Mouse (Mus musculus): ENCODE data around the gene Pmepa1. TPM values are rescaled to one million over a fixed set of nuclear protein-coding genes. Genes with fewer than 3 reads are reported as not detected.

Gene Pmepa1
- total RNA-seq, 2 experiments from 2014 or later: 53.4 to 58.5 TPM

DNA sequence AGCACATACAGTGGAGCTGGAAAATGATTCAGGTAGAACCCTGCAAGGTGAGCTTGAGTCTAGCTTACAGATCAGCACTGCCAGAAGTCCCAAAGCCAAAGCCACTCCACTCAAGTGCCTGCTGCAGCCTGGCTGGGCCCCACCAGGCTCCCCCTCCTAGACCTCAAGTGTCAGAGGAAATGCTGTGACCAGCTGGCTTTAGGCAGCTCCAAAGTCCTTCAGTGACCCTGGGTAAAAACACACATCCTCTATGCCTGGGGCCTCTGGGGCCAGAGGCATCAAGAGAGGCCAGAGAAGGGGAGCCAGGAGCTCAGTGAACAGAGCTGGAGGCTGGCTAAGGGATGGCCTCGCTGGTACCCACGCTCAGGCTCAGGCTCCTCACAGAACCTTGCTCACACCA is 25.9 kb downstream of the Pmepa1 start:
- H3K27ac ChIP-seq: peak overlapping the region; percentile 21
- no peak for TF ChIP-seq CTCF (IDR thresholded peaks at IDR 0.05)
- intact Hi-C loops (cut with DNase I): loop anchor here (2.0 kb wide), 3 partner anchors 24 to 56 kb away; no protein-coding TSS in a partner anchor
- H3K4me3 ChIP-seq: no peak overlapping the region
- no peak for DNase-seq (ENCODE audit: extremely low spot score in 1 of 2, low spot score in 2 of 2)

DNA sequence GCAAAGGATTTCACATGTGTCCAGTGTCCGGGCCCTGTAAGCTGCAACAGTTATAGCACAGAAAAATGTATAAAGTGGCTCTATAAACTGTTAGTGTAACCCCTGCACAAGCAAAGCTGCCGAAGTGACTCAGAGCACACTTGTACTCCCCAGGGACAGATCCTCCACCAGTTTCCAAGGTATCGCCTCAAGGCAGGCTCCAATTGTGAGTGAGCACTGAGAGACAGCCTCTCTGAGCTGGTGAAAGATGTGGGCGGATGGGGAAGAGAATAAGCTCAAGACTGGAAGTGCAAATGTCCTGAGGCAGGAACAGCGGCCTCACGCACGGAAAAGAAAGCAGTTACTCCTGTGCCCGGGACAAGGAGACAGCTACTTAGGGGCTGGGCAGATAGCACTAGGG is 26.4 kb downstream of the Pmepa1 start:
- peak in 1 of 2 experiments; percentile 41 for DNase-seq (ENCODE audit: extremely low spot score in 1 of 2, low spot score in 2 of 2)
- H3K4me3 ChIP-seq: no peak overlapping the region
- intact Hi-C loops (cut with DNase I): loop anchor here (2.0 kb wide), 3 partner anchors 25 to 57 kb away; no protein-coding TSS in a partner anchor
- no peak for TF ChIP-seq CTCF (IDR thresholded peaks at IDR 0.05)
- peak overlapping the region; percentile 55; the same call in 1 of the 2 replicates for H3K27ac ChIP-seq

GRCm38 (mm10) chr2:173249386-173249785 is 26.9 kb downstream of the Pmepa1 start:
- TF ChIP-seq CTCF (IDR thresholded peaks at IDR 0.05): no peak

GRCm38 (mm10) chr2:173248822-173249221 is 27.5 kb downstream of the Pmepa1 start:
- no peak for DNase-seq (ENCODE audit: extremely low spot score in 1 of 2, low spot score in 2 of 2)
- intact Hi-C loops (cut with DNase I): no loop called here
- TF ChIP-seq CTCF (IDR thresholded peaks at IDR 0.05): no peak
- Histone ChIP-seq H3K27ac (peak overlapping the region; percentile 49), H3K4me3 (no peak overlapping the region)

More at GRCm38 (mm10) chr2:173249386-173249785, 26.9 kb downstream of the Pmepa1 start:
- Histone ChIP-seq H3K27ac (peak overlapping the region; percentile 55), H3K4me3 (no peak overlapping the region)
- intact Hi-C loops (cut with DNase I): no loop called here
- DNase-seq (ENCODE audit: extremely low spot score in 1 of 2, low spot score in 2 of 2): no peak

- DNase-seq (ENCODE audit: extremely low spot score in 1 of 2, low spot score in 2 of 2): no peak
- intact Hi-C loops (cut with DNase I): no loop called here
- Histone ChIP-seq H3K27ac (no peak overlapping the region), H3K4me3 (no peak overlapping the region)
- TF ChIP-seq CTCF (IDR thresholded peaks at IDR 0.05): no peak
Measured at GRCm38 (mm10) chr2:173247911-173248310, 28.4 kb downstream of the Pmepa1 start.

DNA sequence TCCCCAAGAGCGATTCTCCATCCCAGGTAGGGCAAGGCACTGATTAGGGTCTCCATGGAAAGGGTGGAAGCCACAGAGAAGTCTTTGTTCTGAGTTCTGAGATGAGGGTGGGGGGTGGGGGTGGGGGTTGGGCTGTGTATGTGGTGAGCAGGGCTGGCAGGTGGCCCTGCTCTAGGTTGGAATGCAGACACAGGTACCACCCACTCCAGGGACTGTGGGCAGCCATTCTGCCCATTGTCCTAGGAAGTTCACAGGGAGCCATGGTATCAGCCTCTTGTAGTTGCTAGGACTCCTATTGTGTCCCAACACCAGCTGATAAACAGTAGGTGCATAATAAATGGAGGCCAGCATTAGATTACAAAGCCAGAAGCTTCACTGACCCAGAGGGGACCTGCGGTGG is 29.1 kb downstream of the Pmepa1 start:
- TF ChIP-seq CTCF (IDR thresholded peaks at IDR 0.05): no peak
- H3K27ac ChIP-seq: no peak overlapping the region
- no peak for DNase-seq (ENCODE audit: extremely low spot score in 1 of 2, low spot score in 2 of 2)
- intact Hi-C loops (cut with DNase I): no loop called here
- H3K4me3 ChIP-seq: no peak overlapping the region

DNA sequence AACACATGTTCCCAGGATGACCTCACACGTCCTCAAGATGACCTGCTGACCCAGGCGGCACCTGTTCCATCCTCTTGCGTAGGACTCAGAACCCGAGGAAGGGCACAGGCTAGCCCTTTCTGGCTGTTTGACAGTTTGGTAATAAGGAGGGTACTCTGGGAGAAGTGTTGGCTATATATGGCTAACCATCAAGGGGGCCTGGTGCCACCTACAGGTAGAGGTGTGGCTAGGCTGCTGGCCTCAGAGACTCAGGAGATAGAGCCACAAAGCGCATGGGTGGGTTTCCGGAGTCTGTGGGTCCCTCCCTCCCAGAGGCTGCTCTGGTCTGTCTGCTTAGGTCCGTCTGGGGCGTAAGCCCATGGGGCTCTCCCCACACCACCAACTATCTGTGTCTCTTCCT is 29.6 kb downstream of the Pmepa1 start:
- no peak overlapping the region for H3K4me3 ChIP-seq
- intact Hi-C loops (cut with DNase I): no loop called here
- no peak; the same call in 1 of the 2 replicates for TF ChIP-seq CTCF (IDR thresholded peaks at IDR 0.05)
- H3K27ac ChIP-seq: no peak overlapping the region
- no peak for DNase-seq (ENCODE audit: extremely low spot score in 1 of 2, low spot score in 2 of 2)

DNA sequence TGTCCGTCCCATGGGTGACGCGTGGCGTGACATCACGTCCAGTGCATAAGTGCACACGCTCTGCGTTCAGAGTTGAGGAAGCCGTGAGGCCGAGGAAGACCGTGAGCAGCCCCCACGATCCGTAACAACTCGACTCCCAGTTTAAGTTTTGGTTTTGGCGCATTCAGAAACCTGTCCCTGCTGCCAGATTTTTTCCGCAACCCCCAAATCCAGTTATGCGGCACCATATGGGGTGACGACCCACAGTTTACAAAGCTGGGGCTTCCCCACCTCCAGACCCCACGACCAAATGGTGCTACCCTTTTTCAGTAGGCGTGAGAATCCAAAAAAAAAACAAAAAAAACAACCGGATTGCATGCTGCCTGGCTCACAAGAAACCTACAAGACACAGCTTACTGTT is 31.1 kb downstream of the Pmepa1 start:
- Histone ChIP-seq H3K4me3 (peak overlapping the region; percentile 31), H3K27ac (no peak overlapping the region)
- intact Hi-C loops (cut with DNase I): no loop called here
- no peak for DNase-seq (ENCODE audit: extremely low spot score in 1 of 2, low spot score in 2 of 2)
- no peak for TF ChIP-seq CTCF (IDR thresholded peaks at IDR 0.05)

DNA sequence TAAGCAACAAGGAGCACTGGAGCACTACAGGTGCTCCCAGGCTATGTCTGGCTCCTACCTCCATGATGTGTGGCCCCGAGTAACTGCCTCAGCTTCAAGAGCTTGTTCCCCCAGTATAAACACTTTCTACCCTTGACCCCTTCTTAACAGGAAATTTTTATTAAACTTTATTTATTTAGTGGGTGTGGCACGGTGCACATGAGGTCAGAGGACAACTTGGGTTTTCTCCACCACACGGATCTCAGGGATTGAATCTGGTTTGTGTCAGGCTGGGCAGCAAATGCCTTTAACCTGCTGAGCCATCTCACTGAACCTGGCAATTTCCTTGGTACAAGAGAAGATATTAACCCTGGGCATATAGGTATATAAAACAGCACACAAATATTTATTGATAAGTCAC is 32.2 kb downstream of the Pmepa1 start:
- Histone ChIP-seq H3K27ac (no peak overlapping the region), H3K4me3 (no peak overlapping the region)
- no peak for DNase-seq (ENCODE audit: extremely low spot score in 1 of 2, low spot score in 2 of 2)
- TF ChIP-seq CTCF (IDR thresholded peaks at IDR 0.05): no peak
- intact Hi-C loops (cut with DNase I): no loop called here

DNA sequence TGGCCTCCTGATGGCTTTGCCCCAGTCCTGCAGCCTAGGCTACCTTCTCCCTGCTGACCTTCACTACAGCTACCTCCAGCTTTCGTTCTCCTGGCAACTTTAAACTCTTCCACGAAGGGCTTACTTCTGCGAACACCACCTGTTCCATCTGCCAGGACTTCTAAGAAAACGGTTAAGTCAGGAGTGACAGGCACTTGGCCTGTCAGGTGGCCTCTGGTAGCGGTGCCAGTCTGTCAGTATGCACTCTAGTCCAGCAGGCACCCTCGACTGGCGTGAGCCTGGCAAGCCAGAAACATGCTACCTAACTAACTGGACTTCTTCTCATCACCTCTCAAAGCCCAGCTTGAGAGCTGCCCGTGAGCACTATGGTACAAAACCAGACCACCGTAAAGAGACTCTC is 32.7 kb downstream of the Pmepa1 start:
- intact Hi-C loops (cut with DNase I): no loop called here
- Histone ChIP-seq H3K4me3 (no peak overlapping the region), H3K27ac (no peak overlapping the region)
- no peak for TF ChIP-seq CTCF (IDR thresholded peaks at IDR 0.05)
- DNase-seq (ENCODE audit: extremely low spot score in 1 of 2, low spot score in 2 of 2): no peak

DNA sequence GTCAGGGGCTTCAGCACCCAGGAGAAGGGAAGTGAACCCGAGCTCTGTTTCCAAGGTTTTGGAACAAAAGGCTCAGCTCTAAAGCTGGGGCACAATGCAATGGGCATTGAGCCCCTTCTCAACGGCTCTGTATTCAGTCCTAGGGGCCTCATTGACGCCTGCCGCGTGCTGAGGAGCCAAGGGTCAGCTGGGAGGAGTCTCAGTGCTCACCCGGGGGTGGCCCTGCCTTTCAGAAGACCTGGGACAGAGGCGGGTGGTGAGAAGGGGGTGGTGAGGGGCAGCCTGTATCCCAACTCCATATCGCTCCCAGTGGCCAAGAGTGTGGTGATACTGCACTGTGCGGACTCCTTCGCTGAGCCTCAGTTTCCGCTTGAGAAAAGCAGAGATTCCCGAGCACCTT is 33.5 kb downstream of the Pmepa1 start:
- no peak for DNase-seq (ENCODE audit: extremely low spot score in 1 of 2, low spot score in 2 of 2)
- intact Hi-C loops (cut with DNase I): no loop called here
- no peak for TF ChIP-seq CTCF (IDR thresholded peaks at IDR 0.05)

GRCm38 (mm10) chr2:173240738-173241137 is 35.6 kb downstream of the Pmepa1 start:
- Histone ChIP-seq H3K27ac (no peak overlapping the region), H3K4me3 (no peak overlapping the region)
- intact Hi-C loops (cut with DNase I): no loop called here

More for the DNA sequence above, 33.5 kb downstream of the Pmepa1 start:
- Histone ChIP-seq H3K4me3 (no peak overlapping the region), H3K27ac (no peak overlapping the region)

DNA sequence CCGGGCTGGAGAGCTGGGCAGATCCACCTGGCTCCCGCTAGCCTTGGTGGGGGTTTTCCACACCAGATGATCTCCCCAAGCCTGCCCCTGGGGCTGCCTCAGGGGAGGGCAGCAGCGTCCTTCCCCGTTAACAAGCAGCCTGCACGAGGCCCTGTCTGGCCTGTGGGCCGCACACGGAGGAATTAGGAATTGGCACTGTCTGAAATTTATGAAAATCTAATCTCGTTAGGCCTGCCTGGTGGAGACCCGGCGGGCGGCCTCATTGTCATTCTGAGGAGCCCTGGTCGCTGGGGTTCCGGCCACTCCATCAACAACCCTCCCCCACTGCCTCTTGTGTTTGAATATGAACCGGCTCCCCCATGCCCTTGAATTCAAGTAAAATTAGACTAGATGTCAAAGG is 37.8 kb downstream of the Pmepa1 start:
- intact Hi-C loops (cut with DNase I): no loop called here
- H3K27ac ChIP-seq: no peak overlapping the region
- no peak for TF ChIP-seq CTCF (IDR thresholded peaks at IDR 0.05)

More at GRCm38 (mm10) chr2:173240738-173241137, 35.6 kb downstream of the Pmepa1 start:
- no peak for TF ChIP-seq CTCF (IDR thresholded peaks at IDR 0.05)
- DNase-seq (ENCODE audit: extremely low spot score in 1 of 2, low spot score in 2 of 2): no peak

More for the DNA sequence above, 37.8 kb downstream of the Pmepa1 start:
- DNase-seq (ENCODE audit: extremely low spot score in 1 of 2, low spot score in 2 of 2): no peak
- no peak overlapping the region for H3K4me3 ChIP-seq
